Mouse (Mus musculus) C2C12 (cell line): ENCODE measurements around the gene Hist1h2be.

Experiments used
- CTCF ChIP-seq: IDR thresholded peaks from one replicate; pipeline ENCODE4 v1.5.1; 2011; ENCODE audit not compliant: control insufficient read depth, insufficient read depth, insufficient read length
- MYOD1 ChIP-seq: IDR thresholded peaks from one replicate; pipeline ENCODE4 v1.6.1; 2011; ENCODE audit warnings: low read depth; ENCODE audit not compliant: control insufficient read depth, insufficient read length

GRCm38 (mm10) chr13:23554393-23554792, 66.5 kb downstream of the Hist1h2be start:
- no peak for TF ChIP-seq MYOD1
- TF ChIP-seq CTCF, result no peak
